Mouse (Mus musculus) spleen, adult 2 months (tissue): ENCODE results near the gene H2-D1. TPM values are rescaled to one million over a fixed set of nuclear protein-coding genes. Genes with fewer than 3 reads are reported as not detected.

Experiments
- DNase-seq, 2 experiments: peaks; one replicate each; pipeline versions ENCODE4 v3.0.0 to v3.0.0-alpha.2; 2012 to 2021; ENCODE audit warnings: low spot score in 2 of 2, low read depth in 1 of 2
- H3K27ac ChIP-seq: fragments of 200-500 bp; 2 replicates; pipeline ENCODE4 v1.5.1; 2012; ENCODE audit warnings: low read length, inconsistent platforms; ENCODE audit not compliant: insufficient read depth
- H3K27me3 ChIP-seq: fragments of 200-500 bp; 2 replicates; pipeline ENCODE4 v1.6.1; 2012; ENCODE audit warnings: mild to moderate bottlenecking, moderate library complexity, low read length, inconsistent platforms; ENCODE audit not compliant: control insufficient read depth, insufficient read depth
- H3K36me3 ChIP-seq: fragments of 200-500 bp; 2 replicates; pipeline ENCODE4 v1.6.1; 2012; ENCODE audit warnings: mild to moderate bottlenecking, low read length, inconsistent platforms; ENCODE audit not compliant: control insufficient read depth, insufficient read depth
- H3K4me1 ChIP-seq: fragments of 200-500 bp; 2 replicates; pipeline ENCODE4 v1.6.1; 2011; ENCODE audit warnings: inconsistent platforms; ENCODE audit not compliant: control insufficient read depth, insufficient read depth, insufficient read length
- H3K4me3 ChIP-seq: fragments of 200-500 bp; 2 replicates; pipeline ENCODE4 v1.5.1; 2011; ENCODE audit warnings: mild to moderate bottlenecking, inconsistent platforms; ENCODE audit not compliant: insufficient read depth, insufficient read length; ENCODE audit errors: extremely low read depth
- CTCF ChIP-seq: fragments of 200-500 bp; IDR thresholded peaks from 2 replicates; pipeline ENCODE4 v1.5.1; 2011; ENCODE audit warnings: mild to moderate bottlenecking, inconsistent platforms; ENCODE audit not compliant: insufficient read depth, insufficient read length, insufficient replicate concordance; ENCODE audit errors: extremely low read depth
- POLR2A ChIP-seq: fragments of 200-500 bp; IDR thresholded peaks from 2 replicates; pipeline ENCODE4 v1.6.1; 2011; ENCODE audit warnings: low read depth, low read length, inconsistent platforms
- WGBS: fragments of 180-500 bp; shearing (Covaris S2); methylation state at CpG from one replicate; pipeline ENCODE4 v1.1.7; 2018; 5-methylcytosine and 5-hydroxymethylcytosine counted together
- polyA plus RNA-seq: library from polyadenylated mRNA; depleted of rRNA; stranded (reverse); fragments of >200 nt; gene quantifications from 2 replicates; pipeline ENCODE4 v1.2.3, GENCODE M21; 2012; rRNA removed

The H2-D1 gene
- polyA plus RNA-seq: 1,148 and 1,488 TPM in 2 replicates

GRCm38 (mm10) chr17:35262664-35263522, at the start of gene H2-D1:
Gene H2-D1, plus strand, starts transcription at chr17:35262730.
- Histone ChIP-seq H3K4me1 (peaks cover 23% of the 10 kb centered on the region; the same call in 1 of the 2 replicates), H3K4me3 (peak within 1 kb of the TSS; percentile 67), H3K27ac (peak within 1 kb of the TSS; percentile 97), H3K27me3 (no peaks in the 10 kb centered on the region), H3K36me3 (peaks cover 28% of the 10 kb centered on the region)
- DNase-seq: peak; percentile 97 to 100
- TF ChIP-seq CTCF (no peak), POLR2A (peak; percentile 99)
- under 1% methylated on average over 73 of the region's 73 CpGs for WGBS

DNA sequence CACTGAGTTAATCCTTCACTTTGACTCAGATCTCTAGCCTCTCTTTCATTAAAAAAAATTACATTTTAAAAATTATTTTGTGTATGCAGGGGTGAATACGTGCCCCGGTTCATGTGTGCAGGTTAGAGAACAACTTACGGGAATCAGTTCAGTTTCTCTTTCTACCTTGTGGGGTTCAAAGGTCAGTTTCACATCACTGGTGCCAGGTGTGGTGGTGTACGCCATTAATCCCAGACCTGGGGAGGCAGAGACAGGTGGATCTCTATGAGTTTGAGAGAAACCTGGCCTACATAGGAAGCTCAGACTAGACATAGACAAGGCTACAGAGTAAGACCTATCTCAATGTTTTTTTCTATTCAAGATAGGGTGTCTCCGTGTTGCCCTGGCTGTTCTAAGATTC, 49.5 kb upstream of the H2-D1 start:
- Histone ChIP-seq H3K27ac (no peak overlapping the region), H3K36me3 (no peaks in the 10 kb centered on the region), H3K27me3 (no peaks in the 10 kb centered on the region), H3K4me1 (peaks cover 55% of the 10 kb centered on the region), H3K4me3 (no peak overlapping the region)
- no peak for DNase-seq
- WGBS: 68% methylated on average over 5 of the region's 5 CpGs
- no peak for TF ChIP-seq POLR2A
- TF ChIP-seq CTCF: no peak

GRCm38 (mm10) chr17:35218516-35219193, 43.9 kb upstream of the H2-D1 start:
- no peak for TF ChIP-seq CTCF
- TF ChIP-seq POLR2A: no peak
- WGBS: 7% methylated on average over 18 of the region's 18 CpGs
- H3K4me3 ChIP-seq: peak overlapping the region; percentile 40; the same call in 1 of the 2 replicates
- H3K36me3 ChIP-seq: peaks cover 2% of the 10 kb centered on the region; the same call in 1 of the 2 replicates
- DNase-seq: peak; percentile 72 to 78
- H3K27ac ChIP-seq: peak overlapping the region; percentile 88
- H3K4me1 ChIP-seq: peaks cover 56% of the 10 kb centered on the region
- H3K27me3 ChIP-seq: no peaks in the 10 kb centered on the region

DNA sequence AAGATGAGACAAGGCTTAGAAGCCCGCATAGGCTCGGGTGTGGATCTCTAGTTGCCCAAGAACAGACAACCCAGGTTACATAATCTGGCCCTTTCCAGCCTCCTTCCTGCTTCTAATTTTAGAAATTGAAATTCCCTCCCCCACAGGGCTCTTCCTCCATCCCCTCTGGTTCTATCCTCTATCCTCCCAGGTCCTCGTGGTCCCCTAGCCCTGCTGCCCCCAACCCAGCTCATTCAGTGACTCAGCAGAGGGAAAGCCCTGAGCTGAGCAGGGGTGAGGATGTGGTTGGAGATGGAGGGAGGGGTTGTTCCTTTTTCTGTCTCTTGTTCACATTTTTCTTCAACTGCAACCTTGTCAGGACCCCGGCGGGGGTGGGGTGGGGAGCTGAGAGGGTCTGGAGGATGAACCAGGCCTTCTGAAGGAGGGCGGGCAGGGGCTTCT, 42.9 kb upstream of the H2-D1 start:
- TF ChIP-seq POLR2A: no peak
- TF ChIP-seq CTCF: no peak
- Histone ChIP-seq H3K4me3 (no peak overlapping the region), H3K4me1 (peaks cover 52% of the 10 kb centered on the region), H3K27me3 (no peaks in the 10 kb centered on the region), H3K36me3 (peaks cover 2% of the 10 kb centered on the region; the same call in 1 of the 2 replicates), H3K27ac (peak overlapping the region; percentile 88)
- peak in 1 of 2 experiments; percentile 53 for DNase-seq
- WGBS: 4% methylated on average over 6 of the region's 6 CpGs

GRCm38 (mm10) chr17:35220156-35220952, 42.2 kb upstream of the H2-D1 start, which contains the start of gene Gm16181:
Gene Gm16181, plus strand, starts transcription at chr17:35220834.
- Histone ChIP-seq H3K27me3 (no peaks in the 10 kb centered on the region), H3K27ac (peak within 1 kb of the TSS; percentile 88), H3K36me3 (peaks cover 2% of the 10 kb centered on the region; the same call in 1 of the 2 replicates), H3K4me1 (peaks cover 47% of the 10 kb centered on the region), H3K4me3 (no peak within 1 kb of the TSS)
- DNase-seq: peak in 1 of 2 experiments; percentile 10
- WGBS: 54% methylated on average over 28 of the region's 28 CpGs
- TF ChIP-seq POLR2A (no peak), CTCF (no peak)

DNA sequence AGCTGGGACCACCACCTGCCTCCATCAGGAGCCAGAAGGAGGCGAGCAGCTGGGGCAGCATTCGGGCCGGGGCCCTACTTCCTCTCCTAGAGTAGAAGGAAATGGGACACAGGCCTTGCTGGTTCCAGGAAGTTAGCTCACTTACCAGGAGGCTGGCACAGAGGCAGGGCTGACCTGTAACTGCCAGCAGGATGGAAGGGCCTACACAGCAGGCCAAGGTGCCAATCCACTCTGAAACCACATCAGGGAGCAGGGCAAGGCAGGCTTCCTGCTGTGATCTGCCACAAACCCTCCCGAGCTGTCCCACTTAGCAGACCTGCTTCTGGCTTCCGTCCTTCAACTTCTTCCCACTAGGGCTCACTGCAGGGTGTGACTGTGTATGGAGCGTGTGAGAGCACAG, 40.2 kb upstream of the H2-D1 start:
- peaks cover 46% of the 10 kb centered on the region for H3K4me1 ChIP-seq
- peak overlapping the region; percentile 31 for H3K27ac ChIP-seq
- no peaks in the 10 kb centered on the region for H3K27me3 ChIP-seq
- 20% methylated on average over 6 of the region's 6 CpGs for WGBS
- DNase-seq: peak in 1 of 2 experiments; percentile 22
- TF ChIP-seq CTCF (no peak), POLR2A (no peak)
- H3K36me3 ChIP-seq: peaks cover 2% of the 10 kb centered on the region; the same call in 1 of the 2 replicates
- H3K4me3 ChIP-seq: no peak overlapping the region
